Mouse (Mus musculus) ES-E14 (cell line): ENCODE measurements around the gene Gm9913. TPM values are rescaled to one million over a fixed set of nuclear protein-coding genes. Genes with fewer than 3 reads are reported as not detected.

Experiments
- DNase-seq: peaks from one replicate; pipeline ENCODE4 v3.0.0-alpha.2; 2013; ENCODE audit warnings: low read depth, low spot score
- H3K27ac ChIP-seq: 2 replicates; pipeline ENCODE4 v1.5.1; 2012; ENCODE audit warnings: low read depth, mild to moderate bottlenecking, low read length, moderate library complexity, mixed read lengths; ENCODE audit not compliant: poor library complexity, insufficient read depth, severe bottlenecking
- H3K36me3 ChIP-seq: 2 replicates; pipeline ENCODE4 v1.6.1; 2012; ENCODE audit warnings: mild to moderate bottlenecking, low read length, moderate library complexity, mixed read lengths; ENCODE audit not compliant: control insufficient read depth, poor library complexity, insufficient read depth, severe bottlenecking
- H3K4me1 ChIP-seq, 2 experiments: fragments of 150-350 bp in 1 of 2; sonication (generic) in 1 of 2; 2 replicates each; pipeline ENCODE4 v1.6.1; 2012; ENCODE audit warnings: low read length in 2 of 2, mild to moderate bottlenecking in 1 of 2, mixed read lengths in 1 of 2; ENCODE audit not compliant: control insufficient read depth in 2 of 2, insufficient read depth in 2 of 2, poor library complexity in 1 of 2
- H3K4me3 ChIP-seq, 2 experiments: fragments of 150-350 bp in 1 of 2; sonication (generic) in 1 of 2; 2 replicates each; pipeline ENCODE4 v1.5.1; 2012; ENCODE audit warnings: low read length in 2 of 2, low read depth in 1 of 2, mild to moderate bottlenecking in 1 of 2, mixed read lengths in 1 of 2; ENCODE audit not compliant: insufficient read depth in 1 of 2, poor library complexity in 1 of 2, severe bottlenecking in 1 of 2
- H3K9ac ChIP-seq: 2 replicates; pipeline ENCODE4 v1.6.1; 2012; ENCODE audit warnings: low read depth, mild to moderate bottlenecking, low read length, mixed read lengths; ENCODE audit not compliant: poor library complexity, insufficient read depth, severe bottlenecking
- H3K9me3 ChIP-seq: fragments of 150-350 bp; sonication (generic); 2 replicates; pipeline ENCODE4 v1.6.1; 2012; ENCODE audit warnings: low read depth, mild to moderate bottlenecking, low read length; ENCODE audit not compliant: control insufficient read depth, insufficient read depth
- CHD2 ChIP-seq: IDR thresholded peaks from 2 replicates; pipeline ENCODE4 v1.6.1; 2014; ENCODE audit warnings: mild to moderate bottlenecking, low read depth, low read length, inconsistent platforms
- HCFC1 ChIP-seq: IDR thresholded peaks from 2 replicates; pipeline ENCODE4 v1.6.1; 2012; ENCODE audit warnings: low read length, inconsistent platforms, borderline replicate concordance; ENCODE audit not compliant: insufficient read depth
- MAFK ChIP-seq: IDR thresholded peaks from 2 replicates; pipeline ENCODE4 v1.6.1; 2014; ENCODE audit warnings: mild to moderate bottlenecking, low read depth, low read length, inconsistent platforms; ENCODE audit not compliant: insufficient read depth
- ZC3H11A ChIP-seq: IDR thresholded peaks from 2 replicates; pipeline ENCODE4 v1.6.1; 2012; ENCODE audit warnings: low read depth, mild to moderate bottlenecking, inconsistent platforms, low read length, borderline replicate concordance
- ZNF384 ChIP-seq: IDR thresholded peaks from 2 replicates; pipeline ENCODE4 v1.6.1; 2012; ENCODE audit warnings: low read depth, low read length, inconsistent platforms
- in situ Hi-C, 2 experiments: fragments of 600-800 bp; cut with MboI; formaldehyde crosslinking; loops; one replicate each; pipeline ENCODE4 v1.15.1; 2025; ENCODE audit warnings: low sequenced_read_pairs in 2 of 2, inconsistent platforms in 1 of 2; ENCODE audit not compliant: unreplicated experiment in 2 of 2
- total RNA-seq: library from RNA; depleted of rRNA; stranded (reverse); fragments of 300-350 nt; gene quantifications from 2 replicates; pipeline ENCODE4 v1.2.3, GENCODE M21; 2012; rRNA removed

Gm9913 gene
- total RNA-seq, result 0.32 TPM in 1 of 2 replicates, not detected in the other

DNA sequence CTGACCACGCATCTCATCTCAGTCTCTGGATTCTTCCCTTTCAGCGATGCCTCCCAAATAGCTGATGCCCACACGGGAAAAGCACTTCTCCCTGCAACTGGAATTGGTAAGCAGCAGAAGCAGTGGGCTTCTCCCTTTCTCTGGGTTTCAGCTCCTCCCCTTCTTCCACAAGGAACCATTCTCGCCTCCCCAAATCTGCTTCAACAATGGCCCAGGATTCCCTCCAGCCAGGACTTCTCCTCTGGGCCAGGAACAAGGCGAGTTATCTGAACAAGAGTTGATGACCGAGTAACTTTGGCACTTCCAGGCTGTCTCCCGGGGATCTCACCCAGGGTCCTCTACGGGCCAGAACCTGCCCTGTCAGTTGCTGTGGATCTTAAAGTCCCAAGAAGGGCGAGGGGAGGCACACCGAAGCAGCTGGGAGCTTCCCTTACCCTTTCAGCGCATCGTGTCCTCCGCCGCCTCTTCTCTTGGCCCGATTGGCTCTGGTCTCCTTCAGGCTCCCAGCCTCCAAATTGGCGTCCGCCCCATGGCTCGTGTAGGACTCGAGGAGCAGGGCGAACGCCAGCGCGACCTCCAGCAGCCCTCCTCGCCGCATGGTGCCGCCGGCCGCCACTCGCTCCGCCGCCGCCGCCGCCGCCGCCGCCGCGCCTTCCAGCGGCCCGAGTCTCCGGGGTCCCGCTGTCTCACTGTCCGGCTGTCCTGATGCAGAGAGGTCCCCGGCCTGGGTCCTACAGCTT is at the start of gene Gm9913:
Gene Gm9913, plus strand, starts transcription at position 84 of the 740 bp plus-strand sequence.
- DNase-seq, result peak; percentile 24
- Histone ChIP-seq H3K9me3 (no peaks in the 10 kb centered on the region), H3K27ac (no peak within 1 kb of the TSS), H3K9ac (peak within 1 kb of the TSS; percentile 53), H3K36me3 (no peaks in the 10 kb centered on the region), H3K4me3 (peak within 1 kb of the TSS; percentile 69 to 79), H3K4me1 (peaks cover 0 to 7% of the 10 kb centered on the region in 2 experiments; a peak in 1 of 4 replicates)
- in situ Hi-C loops, result no loop called here
- TF ChIP-seq ZNF384 (no peak), MAFK (no peak), CHD2 (no peak), HCFC1 (no peak), ZC3H11A (no peak)

DNA sequence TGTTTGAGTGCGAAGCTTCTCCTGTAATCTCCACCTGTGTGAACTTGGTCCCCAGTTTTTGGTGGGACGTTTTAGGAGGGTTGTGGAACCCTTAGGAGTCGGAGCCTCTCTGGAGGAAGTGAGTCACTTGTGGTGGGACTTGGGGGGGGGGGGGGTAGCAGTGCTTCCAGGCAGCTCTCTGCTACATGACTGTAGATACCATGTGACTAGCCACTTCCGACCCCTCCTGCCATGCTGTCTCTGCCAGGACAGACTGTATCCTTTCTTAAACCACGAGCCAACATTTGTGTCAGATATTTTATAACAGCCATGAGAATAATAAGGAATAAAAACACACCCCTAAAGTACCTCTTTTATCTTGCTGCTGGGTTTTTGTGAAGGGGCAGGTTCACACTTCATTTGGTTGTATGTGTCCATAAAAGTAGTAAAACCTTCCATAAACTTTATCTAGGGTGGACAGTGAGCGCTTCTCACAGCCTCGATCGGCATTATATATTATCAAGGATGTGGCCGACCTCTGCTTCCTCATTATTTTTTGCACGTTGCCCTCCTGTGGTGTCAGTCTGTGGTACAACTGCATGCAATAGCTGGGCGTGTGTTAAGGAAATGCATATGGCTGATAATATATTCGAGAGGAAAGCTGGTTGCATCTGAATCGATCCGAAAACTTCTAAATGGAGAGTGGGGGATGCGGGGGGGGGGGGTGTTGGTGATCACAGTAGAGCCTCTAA is 48.7 kb upstream of the Gm9913 start:
- DNase-seq, result no peak
- TF ChIP-seq CHD2, result no peak
- no peak for TF ChIP-seq ZNF384
- no peak for TF ChIP-seq MAFK
- TF ChIP-seq HCFC1, result no peak
- no peak for TF ChIP-seq ZC3H11A
- in situ Hi-C loops, result no loop called here
- Histone ChIP-seq H3K9me3 (no peaks in the 10 kb centered on the region), H3K27ac (no peak overlapping the region), H3K4me3 (no peak overlapping the region), H3K9ac (no peak overlapping the region), H3K36me3 (no peaks in the 10 kb centered on the region), H3K4me1 (no peaks in the 10 kb centered on the region)

DNA sequence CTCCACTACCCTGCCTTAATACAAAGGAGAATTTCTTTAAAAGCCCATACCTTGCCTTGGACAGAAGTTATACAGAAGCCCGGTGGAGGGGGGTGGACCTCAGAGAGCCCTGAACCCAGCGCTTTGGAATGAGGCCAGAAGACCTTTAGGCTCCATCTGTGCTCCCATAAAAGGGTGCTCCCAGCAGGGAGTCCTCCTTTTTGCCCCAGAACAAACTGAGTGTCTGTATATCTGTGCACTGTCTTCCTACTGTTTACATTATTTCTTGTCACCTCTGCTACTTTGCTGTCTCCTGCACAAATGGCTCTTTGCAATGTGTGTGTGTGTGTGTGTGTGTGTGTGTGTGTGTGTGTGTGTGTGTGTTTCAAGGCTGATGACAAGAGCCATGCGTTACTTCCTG is 45.8 kb upstream of the Gm9913 start:
- in situ Hi-C loops, result no loop called here
- Histone ChIP-seq H3K9ac (no peak overlapping the region), H3K9me3 (no peaks in the 10 kb centered on the region), H3K36me3 (no peaks in the 10 kb centered on the region), H3K4me3 (no peak overlapping the region), H3K4me1 (no peaks in the 10 kb centered on the region), H3K27ac (no peak overlapping the region)
- TF ChIP-seq ZNF384 (no peak), MAFK (no peak), CHD2 (no peak), ZC3H11A (no peak), HCFC1 (no peak)
- DNase-seq, result no peak

DNA sequence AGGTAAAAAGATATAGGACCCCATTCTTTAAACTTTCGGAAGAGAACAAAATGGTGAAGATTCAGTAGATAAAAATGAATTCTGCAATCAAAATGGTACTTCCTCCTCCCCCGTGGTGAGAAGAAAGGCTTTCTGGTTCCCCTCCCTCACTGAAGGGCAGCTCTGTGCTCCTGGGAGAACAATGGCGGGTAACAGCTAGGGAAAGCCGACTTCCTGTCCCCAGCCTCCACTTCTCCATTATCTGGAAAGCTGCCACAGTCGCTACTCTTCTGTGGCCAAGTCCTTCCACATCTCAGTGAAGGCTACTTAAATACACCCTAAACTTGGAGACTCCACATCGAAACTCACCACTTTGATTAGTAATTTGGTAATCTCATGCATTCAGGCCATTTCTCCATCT is 40.9 kb upstream of the Gm9913 start:
- no peaks in the 10 kb centered on the region for H3K36me3 ChIP-seq
- no peaks in the 10 kb centered on the region for H3K9me3 ChIP-seq
- DNase-seq, result no peak
- no peaks in the 10 kb centered on the region for H3K4me1 ChIP-seq
- no peak overlapping the region for H3K9ac ChIP-seq
- H3K27ac ChIP-seq, result no peak overlapping the region
- TF ChIP-seq MAFK (no peak), ZNF384 (no peak), HCFC1 (no peak), CHD2 (no peak), ZC3H11A (no peak)
- in situ Hi-C loops, result no loop called here
- no peak overlapping the region for H3K4me3 ChIP-seq
